Mouse (Mus musculus) megakaryocyte, embryonic 14.5 days (primary cell): ENCODE measurements at regions not wholly inside any gene's neighbourhood (a gene's known extent, or its start where the extent isn't known, plus 50 kb on each side); places are given as distances from the start of the nearest gene placed in this dataset.

Experiments used
- H3K27me3 ChIP-seq: replicated peaks from 2 replicates; pipeline ENCODE3; 2012; ENCODE audit warnings: inconsistent platforms
- H3K36me3 ChIP-seq: replicated peaks from 2 replicates; pipeline ENCODE3; 2012; ENCODE audit warnings: low read length, inconsistent platforms, mixed read lengths
- H3K4me1 ChIP-seq: 2 replicates; pipeline ENCODE4 v1.6.1; 2012; ENCODE audit warnings: inconsistent platforms
- H3K4me3 ChIP-seq: replicated peaks from 2 replicates; pipeline ENCODE3; 2012; ENCODE audit warnings: moderate library complexity, mild to moderate bottlenecking, inconsistent platforms
- H3K9me3 ChIP-seq: 2 replicates; pipeline ENCODE4 v1.6.1; 2012; ENCODE audit warnings: inconsistent platforms
- FLI1 ChIP-seq: IDR thresholded peaks from 2 replicates; pipeline ENCODE4 v1.6.1; 2012; ENCODE audit warnings: low read length, inconsistent platforms, mixed read lengths
- GATA1 ChIP-seq: IDR thresholded peaks from 3 replicates; pipeline ENCODE4 v1.6.1; 2012; ENCODE audit warnings: mixed read lengths, low read length, inconsistent platforms, borderline replicate concordance

DNA sequence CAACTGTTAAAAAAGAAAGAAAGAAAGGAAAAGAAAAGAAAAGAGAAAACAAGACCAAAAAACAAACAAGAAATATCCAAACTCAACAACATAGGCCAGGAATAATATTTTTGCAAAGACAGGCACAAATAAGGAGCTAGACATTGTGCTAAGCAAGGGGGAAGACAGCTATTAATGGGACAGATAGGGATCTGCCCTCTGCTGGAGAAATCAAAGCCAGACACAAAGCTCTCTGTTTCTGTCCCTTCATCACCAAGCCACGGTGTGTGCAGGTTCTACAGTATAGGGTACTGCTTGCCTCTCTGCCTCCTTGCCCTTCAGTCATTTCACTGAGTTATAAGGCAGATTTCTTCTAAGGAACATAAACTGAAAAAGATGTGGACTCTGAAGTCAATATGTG, 57.8 kb upstream of the Chchd3 start:
- Histone ChIP-seq H3K36me3 (no peaks in the 10 kb centered on the region), H3K27me3 (peaks cover 4% of the 10 kb centered on the region), H3K9me3 (no peaks in the 10 kb centered on the region), H3K4me3 (no peak overlapping the region), H3K4me1 (no peaks in the 10 kb centered on the region)
- no peak for TF ChIP-seq GATA1
- no peak for TF ChIP-seq FLI1

DNA sequence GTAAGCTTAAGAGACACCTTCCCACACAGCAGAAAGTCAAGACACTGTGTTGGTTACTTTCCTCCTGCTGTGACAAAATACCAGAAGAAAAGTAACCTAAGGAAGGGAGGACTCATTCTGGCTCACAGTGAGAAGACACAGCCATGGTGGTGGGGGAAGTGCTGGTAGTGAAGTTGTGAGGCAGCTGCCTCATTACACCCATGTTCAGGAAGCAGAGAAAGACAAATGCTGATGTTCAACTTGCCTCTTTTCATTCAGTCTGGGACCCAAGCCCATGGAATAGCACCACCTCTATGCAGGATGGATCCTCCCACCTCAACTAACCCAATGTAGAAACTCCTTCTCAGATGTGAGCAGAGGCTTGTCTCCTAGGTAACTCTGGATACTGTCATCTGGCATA, 60.5 kb upstream of the Chchd3 start:
- Histone ChIP-seq H3K27me3 (peaks cover 7% of the 10 kb centered on the region), H3K4me3 (no peak overlapping the region), H3K36me3 (no peaks in the 10 kb centered on the region), H3K9me3 (no peaks in the 10 kb centered on the region), H3K4me1 (no peaks in the 10 kb centered on the region)
- TF ChIP-seq FLI1 (no peak), GATA1 (no peak)

DNA sequence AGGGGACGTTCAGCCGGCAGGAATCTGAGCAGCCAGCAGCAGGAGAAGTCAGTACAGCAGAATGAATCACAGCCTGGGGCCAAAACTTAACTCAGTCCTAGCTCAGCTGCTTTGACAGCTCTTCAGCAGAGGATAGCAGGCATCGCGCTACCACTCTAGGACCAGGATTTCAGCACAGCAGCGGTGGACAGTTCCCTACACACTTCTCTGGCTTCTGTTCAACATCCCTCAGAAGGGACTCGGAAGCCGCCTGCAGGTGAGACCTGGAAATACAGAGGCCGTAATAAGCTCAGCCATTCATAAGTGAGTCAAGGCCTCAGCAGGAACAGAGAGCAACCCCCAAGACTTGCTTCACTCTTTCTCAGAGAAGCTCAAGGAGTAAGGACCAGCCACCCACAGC, 66.5 kb upstream of the Chchd3 start:
- no peaks in the 10 kb centered on the region for H3K36me3 ChIP-seq
- H3K27me3 ChIP-seq: peaks cover 3% of the 10 kb centered on the region
- no peaks in the 10 kb centered on the region for H3K4me1 ChIP-seq
- no peaks in the 10 kb centered on the region for H3K9me3 ChIP-seq
- TF ChIP-seq FLI1: no peak
- no peak for TF ChIP-seq GATA1
- no peak overlapping the region for H3K4me3 ChIP-seq

GRCm38 (mm10) chr6:33136906-33137305, 76.8 kb upstream of the Chchd3 start:
- H3K4me1 ChIP-seq: no peaks in the 10 kb centered on the region
- no peak overlapping the region for H3K4me3 ChIP-seq
- H3K36me3 ChIP-seq: no peaks in the 10 kb centered on the region
- peaks cover 4% of the 10 kb centered on the region; the same call in 1 of the 2 replicates for H3K9me3 ChIP-seq
- H3K27me3 ChIP-seq: no peaks in the 10 kb centered on the region
- TF ChIP-seq GATA1 (no peak), FLI1 (no peak)

GRCm38 (mm10) chr6:33137823-33138222, 77.8 kb upstream of the Chchd3 start:
- H3K4me3 ChIP-seq: no peak overlapping the region
- TF ChIP-seq FLI1 (no peak), GATA1 (no peak)
- no peaks in the 10 kb centered on the region for H3K36me3 ChIP-seq

DNA sequence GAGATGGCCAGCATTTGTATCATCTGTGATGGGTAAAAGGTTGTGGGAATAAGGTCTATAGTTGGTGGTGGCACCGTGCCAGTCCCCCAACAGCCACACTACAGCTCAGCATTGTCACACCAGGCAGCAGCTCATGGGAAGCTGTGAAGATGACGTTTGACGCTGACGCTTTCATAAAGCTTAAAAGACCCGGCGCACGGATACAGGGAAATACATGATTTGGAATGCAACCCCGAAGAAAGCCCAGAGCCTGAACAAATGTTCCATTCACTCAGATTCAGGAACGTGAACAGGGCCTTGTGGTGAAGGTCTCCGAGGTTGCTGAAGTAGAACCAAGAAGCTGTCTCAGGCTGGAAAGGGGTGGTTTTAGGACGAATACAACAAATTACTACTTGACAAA, 82.4 kb upstream of the Exoc4 start:
- Histone ChIP-seq H3K36me3 (no peaks in the 10 kb centered on the region), H3K27me3 (no peaks in the 10 kb centered on the region), H3K4me1 (no peaks in the 10 kb centered on the region), H3K9me3 (no peaks in the 10 kb centered on the region), H3K4me3 (no peak overlapping the region)
- TF ChIP-seq FLI1 (no peak), GATA1 (no peak)

More at GRCm38 (mm10) chr6:33137823-33138222, 77.8 kb upstream of the Chchd3 start:
- no peaks in the 10 kb centered on the region for H3K4me1 ChIP-seq
- H3K27me3 ChIP-seq: no peaks in the 10 kb centered on the region
- H3K9me3 ChIP-seq: peaks cover 4% of the 10 kb centered on the region; the same call in 1 of the 2 replicates

DNA sequence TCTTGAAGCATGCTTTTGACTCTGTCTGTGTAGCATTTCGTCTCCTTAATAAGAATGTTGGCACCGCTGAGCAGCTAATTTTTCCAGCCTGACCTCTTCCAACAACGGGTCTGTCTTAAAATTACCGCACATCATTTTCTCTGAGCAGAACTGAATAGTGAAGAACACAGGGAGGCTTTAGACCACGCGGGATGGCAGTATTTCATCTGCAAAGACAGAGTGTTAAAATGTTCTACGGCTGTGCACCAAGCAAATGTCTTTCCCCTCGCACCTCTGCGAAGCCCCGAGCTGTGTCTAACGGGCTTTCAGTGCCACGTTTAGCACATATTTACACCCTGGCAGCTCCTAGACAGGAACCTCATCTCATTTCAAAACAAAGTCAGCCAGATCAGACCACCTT, 75.3 kb upstream of the Exoc4 start:
- H3K27me3 ChIP-seq: peaks cover 2% of the 10 kb centered on the region
- H3K36me3 ChIP-seq: no peaks in the 10 kb centered on the region
- H3K4me3 ChIP-seq: no peak overlapping the region
- no peaks in the 10 kb centered on the region for H3K9me3 ChIP-seq
- H3K4me1 ChIP-seq: no peaks in the 10 kb centered on the region
- TF ChIP-seq GATA1 (no peak), FLI1 (no peak)

- Histone ChIP-seq H3K27me3 (peaks cover 2% of the 10 kb centered on the region), H3K4me1 (no peaks in the 10 kb centered on the region), H3K9me3 (no peaks in the 10 kb centered on the region), H3K36me3 (no peaks in the 10 kb centered on the region), H3K4me3 (no peak overlapping the region)
- no peak for TF ChIP-seq GATA1
- TF ChIP-seq FLI1: no peak
Observed at GRCm38 (mm10) chr6:33174616-33175015, 74.3 kb upstream of the Exoc4 start.

- Histone ChIP-seq H3K9me3 (no peaks in the 10 kb centered on the region), H3K36me3 (no peaks in the 10 kb centered on the region), H3K4me1 (peaks cover 7% of the 10 kb centered on the region; the same call in 1 of the 2 replicates), H3K4me3 (no peak overlapping the region), H3K27me3 (peaks cover 12% of the 10 kb centered on the region)
- TF ChIP-seq FLI1 (no peak), GATA1 (no peak)
Observed at GRCm38 (mm10) chr6:33189521-33190246, 59.2 kb upstream of the Exoc4 start.

DNA sequence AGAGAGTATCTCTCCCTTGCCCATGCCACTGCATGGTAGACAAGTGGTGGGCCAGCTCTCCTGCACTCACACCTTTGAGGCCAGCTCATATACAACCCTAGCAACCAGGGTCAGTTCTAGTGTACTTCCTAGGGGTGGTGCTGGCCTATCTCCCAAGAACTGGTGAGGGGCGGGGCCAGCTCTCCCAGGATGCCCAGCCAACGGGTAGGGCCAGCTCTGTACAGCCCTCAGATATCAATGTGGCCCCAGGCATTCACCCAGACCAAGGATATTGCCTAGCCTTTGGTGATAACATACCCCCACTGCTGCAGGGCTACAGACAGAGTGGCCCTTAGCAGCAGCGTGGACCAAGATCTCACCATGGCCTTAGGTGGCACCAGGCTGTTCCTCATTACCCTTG, 55.1 kb upstream of the Exoc4 start:
- Histone ChIP-seq H3K27me3 (peaks cover 14% of the 10 kb centered on the region), H3K9me3 (no peaks in the 10 kb centered on the region), H3K4me3 (peak overlapping the region; percentile 14), H3K36me3 (no peaks in the 10 kb centered on the region), H3K4me1 (peaks cover 17% of the 10 kb centered on the region)
- TF ChIP-seq GATA1 (no peak), FLI1 (no peak)
